Mouse (Mus musculus) 3T3-L1 (cell line): ENCODE data around the gene Arrdc3.
"Not testable (repeated sequence)": the region's sequence is repeated elsewhere in the genome, so short reads cannot be mapped to it uniquely, and the experiment has no call there.

Source experiments
- DNase-seq: peaks from one replicate; pipeline ENCODE4 v3.0.0-alpha.2; 2015; ENCODE audit warnings: low read depth, low spot score

The Arrdc3 gene

DNA sequence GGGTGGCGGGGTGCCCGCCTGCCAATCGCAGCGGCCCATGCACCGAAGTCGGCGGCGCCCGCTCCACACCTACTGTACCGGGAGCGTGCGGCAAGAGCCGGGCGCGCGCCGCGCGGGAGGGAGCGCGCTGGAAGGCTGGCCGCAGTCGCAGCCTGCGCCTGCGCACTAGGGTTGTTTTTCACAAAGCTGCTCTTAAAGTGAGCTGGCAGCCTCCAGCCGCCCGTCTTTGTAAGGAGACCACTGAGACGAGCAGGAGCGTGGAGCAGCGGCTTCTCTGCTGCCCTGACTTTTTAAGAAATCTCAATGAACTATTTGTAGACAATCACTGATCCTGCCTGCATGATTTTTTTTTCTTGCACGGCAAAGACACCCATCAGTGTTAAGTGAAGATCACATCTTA is at the start of gene Arrdc3:
Arrdc3 (plus strand) TSS at position 195 of the 400 bp plus-strand sequence.
- DNase-seq = peak; percentile 95

GRCm38 (mm10) chr13:80862215-80862614 is 21.0 kb upstream of the Arrdc3 start:
- peak; percentile 79 for DNase-seq

- peak; percentile 72 for DNase-seq
Observed at GRCm38 (mm10) chr13:80864195-80864594, 19.0 kb upstream of the Arrdc3 start.

- DNase-seq = no peak
Observed at GRCm38 (mm10) chr13:80875126-80875525, 8.1 kb upstream of the Arrdc3 start.

DNA sequence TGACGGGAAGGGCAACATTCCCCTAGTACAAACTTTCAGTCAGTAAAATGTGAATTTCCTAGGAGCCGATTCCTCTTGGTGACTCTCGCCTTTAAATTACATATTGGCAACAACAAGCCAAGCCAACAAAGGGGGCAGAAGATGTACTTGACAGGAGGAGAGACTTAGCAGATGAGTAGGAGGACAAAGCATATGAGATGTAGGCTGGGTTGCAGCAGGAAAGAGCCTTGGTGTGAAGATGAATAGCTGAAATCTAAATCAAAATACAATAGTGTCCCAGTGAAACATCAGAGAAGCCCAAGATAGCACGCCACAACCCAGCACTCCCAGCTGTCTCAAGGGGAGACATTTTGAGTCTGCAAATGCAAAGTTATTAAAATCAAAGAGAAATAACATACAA is 2.4 kb upstream of the Arrdc3 start:
- no peak for DNase-seq

GRCm38 (mm10) chr13:80881722-80882500 is 1.3 kb upstream of the Arrdc3 start:
- peak; percentile 93 for DNase-seq

DNA sequence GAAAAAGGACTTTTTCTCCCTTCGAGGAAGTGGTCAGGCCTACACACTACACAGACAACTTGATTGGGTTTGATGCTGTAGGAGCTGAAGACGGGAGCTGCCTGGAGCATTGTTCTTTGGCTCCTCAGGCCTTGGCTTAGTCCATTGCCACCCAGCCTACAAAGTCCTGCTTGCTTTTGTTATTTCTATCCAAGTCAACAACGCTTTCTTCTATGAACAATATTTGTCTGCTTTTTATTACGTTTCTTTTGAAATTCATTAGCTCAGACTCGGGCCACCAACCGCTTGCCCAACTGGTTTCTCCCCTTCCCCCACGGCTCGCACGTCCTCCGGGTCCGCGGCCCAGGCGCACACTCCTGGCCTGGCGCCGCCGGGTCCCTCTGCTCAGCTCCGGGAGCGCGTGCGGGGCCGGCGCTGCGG is 458 bp upstream of the Arrdc3 start:
- peak; percentile 64 for DNase-seq

- DNase-seq = peak; percentile 63
Observed at GRCm38 (mm10) chr13:80883649-80884376, 629 bp downstream of the Arrdc3 start.

DNA sequence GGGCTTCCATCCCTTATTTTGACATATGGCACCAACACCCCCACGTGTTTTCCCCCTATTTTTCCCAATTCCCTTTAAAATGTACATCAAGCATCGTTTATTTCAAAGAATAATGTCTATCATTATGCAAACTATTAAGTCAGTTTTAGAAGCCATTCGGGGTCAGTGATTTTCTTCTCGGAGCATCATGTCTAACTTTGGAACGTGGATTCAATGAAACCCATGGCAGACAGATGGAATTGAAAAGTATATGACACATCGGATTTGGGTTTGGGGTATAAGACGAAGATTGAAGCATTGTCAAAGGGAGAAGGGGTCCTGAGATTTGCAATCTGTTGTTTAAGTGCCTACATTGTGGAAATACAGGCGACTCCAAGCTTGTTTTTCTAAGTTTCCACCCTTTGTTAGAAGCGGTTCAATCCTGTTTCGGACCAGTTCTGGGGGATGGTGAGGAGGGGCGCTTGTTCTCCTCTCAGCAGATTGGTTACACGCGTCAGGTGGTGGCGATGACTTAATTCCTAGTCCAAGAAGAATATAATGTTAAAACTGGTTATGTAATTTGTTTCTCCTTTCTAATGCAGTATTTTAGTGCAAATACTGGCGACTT is 1.3 kb downstream of the Arrdc3 start:
- DNase-seq = peak; percentile 93

DNA sequence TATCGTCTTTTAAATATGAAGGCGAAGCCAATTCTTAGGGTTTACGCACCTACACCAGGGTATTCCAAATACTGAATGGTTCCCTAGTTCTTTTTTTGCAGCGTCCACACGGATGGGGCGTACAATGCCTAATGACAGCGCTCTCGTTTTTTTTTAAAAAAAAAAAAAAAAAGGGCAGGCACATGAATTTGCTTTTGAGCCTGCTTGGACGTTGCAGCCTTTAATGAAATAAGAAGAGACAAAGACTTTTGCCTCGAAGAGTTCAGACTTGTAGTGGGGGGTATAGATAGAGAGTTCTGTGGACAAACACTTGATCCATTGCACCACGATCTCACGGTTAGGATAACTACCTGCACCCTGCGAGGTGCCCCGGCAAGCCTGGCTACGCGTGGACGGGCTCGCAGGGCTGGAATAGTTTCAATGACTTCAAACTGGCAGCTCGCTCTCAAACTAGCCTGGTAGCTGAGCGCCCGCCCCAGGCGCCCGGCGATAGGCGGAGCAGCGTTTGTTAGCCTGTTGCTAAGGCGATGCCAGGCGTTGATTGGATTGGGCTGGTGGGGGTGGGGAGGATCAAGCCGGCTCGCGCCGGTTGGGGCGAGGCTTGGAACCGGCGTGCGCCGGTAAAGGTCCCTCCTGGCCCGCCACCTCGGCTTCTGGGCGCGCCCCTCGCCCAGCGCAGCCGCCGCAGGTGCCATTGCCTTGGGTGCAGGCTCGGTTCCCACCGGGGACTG is 2.1 kb downstream of the Arrdc3 start:
- peak; percentile 96 for DNase-seq

DNA sequence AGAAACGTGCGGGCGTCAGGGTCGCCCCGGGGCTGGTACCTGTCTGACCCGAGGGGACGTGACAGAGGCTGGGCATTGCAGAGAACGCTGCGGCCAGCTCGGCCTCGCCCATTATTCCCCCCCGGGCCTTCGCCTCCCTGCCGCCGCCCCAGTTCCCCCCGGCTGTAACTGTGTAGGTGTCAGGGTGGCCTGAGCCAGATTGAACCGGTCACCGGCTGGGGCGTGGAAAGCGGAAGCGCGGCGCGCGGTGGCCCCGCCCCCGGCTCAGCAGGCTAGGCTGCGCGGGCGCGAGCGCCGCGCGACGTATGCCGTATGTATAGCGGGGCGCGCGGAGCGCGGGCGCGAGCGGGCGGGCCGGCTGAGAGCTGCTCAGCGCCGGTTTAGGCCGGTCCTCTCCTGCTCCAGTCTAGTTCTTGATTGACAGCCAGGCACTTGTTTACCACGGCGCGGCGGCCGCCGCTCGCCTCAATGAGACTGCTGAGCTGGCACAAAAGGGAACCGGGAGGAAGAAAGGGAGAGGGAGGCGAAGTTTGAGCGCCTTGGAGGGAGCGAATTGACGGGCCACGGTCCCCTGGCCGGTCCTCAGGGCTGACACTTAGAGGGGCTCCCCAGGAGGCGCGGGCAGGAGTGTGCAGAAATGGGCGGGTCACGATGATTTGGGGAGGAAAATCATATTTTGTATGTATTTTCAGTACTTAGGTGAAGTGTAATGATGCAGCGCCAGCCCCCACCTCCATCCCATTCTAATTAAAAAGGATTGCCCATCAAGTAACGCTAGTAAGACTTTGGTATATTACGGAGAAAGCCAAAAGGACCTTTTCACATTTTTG is 2.9 kb downstream of the Arrdc3 start:
- DNase-seq = peak; percentile 93

DNA sequence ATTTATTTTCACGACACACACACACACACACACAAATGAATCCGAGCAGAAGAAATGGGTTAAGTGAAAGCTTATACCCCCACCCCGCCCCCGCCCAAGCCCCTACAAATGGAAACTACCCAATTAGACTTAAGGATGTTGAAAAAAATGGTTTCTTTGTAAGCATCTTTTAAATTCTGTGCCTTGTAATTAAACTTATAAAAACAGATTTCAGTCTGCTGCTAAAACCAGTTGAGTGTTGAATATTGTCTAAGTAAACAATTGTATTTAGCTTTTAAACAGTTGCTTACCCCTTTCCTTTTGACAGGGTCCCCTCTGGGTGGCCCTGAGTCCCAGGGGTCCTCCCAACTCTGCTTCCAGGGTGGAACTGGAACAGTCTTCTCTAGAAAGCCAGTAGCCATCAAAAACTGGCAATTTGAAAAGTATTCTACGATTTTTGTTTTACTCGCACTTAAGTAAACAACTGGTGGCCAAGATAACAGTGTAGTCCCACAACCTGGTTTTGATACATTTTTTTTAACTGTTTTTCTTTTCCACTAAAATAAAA is 3.6 kb downstream of the Arrdc3 start:
- DNase-seq = peak; percentile 29

- DNase-seq = no peak
Observed at GRCm38 (mm10) chr13:80887842-80888241, 4.7 kb downstream of the Arrdc3 start.

DNA sequence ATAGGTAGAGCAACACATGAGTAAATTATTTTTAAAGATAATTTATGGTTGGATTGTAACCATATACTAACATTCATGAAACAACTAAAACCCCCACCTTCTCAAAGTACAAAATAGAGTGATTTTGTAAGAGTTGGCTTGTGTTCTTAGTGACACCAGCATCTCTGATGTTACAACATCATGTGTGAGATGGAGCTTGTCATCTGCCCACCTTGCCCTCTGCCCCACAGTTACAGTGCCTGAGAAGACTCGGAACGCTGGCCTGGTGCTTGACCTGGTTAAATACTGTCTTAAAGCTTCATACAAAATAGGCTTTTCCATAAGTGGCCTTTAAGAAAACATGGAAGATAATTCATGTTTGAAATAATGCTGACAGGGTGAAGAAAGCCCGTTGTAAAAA is 11.7 kb downstream of the Arrdc3 start:
- not testable (repeated sequence) for DNase-seq

- DNase-seq = no peak
Observed at GRCm38 (mm10) chr13:80897411-80897810, 14.2 kb downstream of the Arrdc3 start.

DNA sequence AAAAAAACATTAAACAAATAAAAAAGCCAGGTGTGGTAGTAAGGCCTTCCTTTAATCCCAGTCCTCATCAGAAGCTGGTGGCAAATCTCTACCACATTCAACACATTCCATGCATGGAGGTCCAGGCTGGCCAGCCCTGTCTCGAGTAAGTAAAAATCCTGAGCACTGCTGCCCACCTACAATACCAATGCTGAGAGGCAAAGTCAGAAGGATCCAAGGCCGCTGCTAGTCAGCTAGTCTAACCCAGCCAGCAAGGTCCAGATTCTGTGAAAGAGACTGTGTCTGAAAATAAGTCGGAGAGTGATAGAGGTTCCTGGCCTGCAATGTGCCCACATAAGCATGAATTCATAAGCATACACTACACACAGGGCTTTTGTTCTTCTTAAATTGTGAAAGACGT is 14.9 kb downstream of the Arrdc3 start:
- no peak for DNase-seq

DNA sequence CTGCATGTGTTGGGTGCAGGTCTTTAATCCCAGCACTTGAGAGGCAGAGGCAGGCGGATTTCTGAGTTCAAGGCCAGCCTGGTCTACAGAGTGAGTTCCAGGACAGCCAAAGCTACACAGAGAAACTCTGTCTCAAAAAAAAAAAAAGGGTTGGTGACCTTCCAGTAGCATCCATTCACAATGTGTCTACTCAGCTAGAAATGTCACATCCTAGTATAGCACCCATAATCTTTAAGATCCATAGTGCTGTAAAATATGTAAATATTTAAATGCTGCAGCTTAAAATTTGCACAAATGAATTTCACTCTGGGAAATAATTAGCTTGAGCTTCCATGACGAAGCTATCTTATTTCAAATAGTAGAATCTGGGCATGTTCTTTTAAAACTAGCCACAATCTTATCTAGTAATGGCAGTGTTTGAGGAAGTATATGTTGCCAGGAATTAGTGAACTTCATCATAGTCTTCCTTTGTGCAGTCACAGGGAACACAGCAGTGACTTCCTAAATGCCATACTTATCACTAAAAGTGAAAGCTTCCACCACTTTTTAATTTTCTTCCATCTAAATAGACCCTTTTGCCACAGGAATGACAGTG is 16.3 kb downstream of the Arrdc3 start:
- no peak for DNase-seq

DNA sequence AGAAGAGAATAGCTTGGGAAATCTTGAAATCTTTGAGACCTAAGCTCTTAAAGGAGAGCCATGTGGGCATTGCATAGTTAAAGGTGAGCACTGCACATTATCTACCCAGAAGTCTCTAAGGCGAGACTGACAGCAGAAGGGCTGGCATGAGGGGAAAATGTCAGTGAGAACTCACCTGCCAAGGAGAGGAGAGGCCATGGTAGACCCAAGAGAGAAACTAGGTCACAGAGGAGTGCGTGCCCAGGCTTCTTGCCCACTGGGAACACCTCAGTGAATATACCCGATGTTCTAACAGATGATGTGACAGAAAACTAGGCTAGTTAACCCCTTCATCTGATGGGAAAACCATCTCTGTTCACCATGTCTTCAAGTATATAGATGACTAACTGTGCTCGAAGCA is 18.2 kb downstream of the Arrdc3 start:
- DNase-seq = no peak

DNA sequence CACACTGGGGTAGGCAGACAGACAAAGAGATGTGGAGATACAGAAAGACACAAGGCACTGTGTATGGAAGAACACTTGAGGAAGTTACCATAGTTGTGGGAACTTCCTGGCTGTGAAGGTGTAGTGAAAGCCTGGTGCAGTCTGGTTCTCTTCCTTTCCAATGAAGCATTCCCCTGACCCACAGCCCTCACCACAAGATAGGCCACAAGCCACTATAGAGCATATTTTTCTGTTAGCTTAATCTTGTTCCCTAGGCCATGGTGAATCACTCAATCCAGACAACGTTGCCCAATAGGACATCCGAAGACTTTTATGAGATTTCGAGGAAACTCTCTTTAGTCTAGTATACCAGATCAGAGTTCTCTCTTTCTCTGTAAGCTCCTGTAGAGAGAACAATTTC is 19.6 kb downstream of the Arrdc3 start:
- peak; percentile 56 for DNase-seq

- DNase-seq = no peak
Observed at GRCm38 (mm10) chr13:80913361-80913760, 30.2 kb downstream of the Arrdc3 start.
